Mouse (Mus musculus) induced T-regulatory cell, adult 2 months (primary cell): ENCODE data around the gene Nktr.

Experiments
- DNase-seq: peaks from one replicate; pipeline ENCODE4 v3.0.0-alpha.2; 2012; ENCODE audit warnings: low read depth

The Nktr gene

DNA sequence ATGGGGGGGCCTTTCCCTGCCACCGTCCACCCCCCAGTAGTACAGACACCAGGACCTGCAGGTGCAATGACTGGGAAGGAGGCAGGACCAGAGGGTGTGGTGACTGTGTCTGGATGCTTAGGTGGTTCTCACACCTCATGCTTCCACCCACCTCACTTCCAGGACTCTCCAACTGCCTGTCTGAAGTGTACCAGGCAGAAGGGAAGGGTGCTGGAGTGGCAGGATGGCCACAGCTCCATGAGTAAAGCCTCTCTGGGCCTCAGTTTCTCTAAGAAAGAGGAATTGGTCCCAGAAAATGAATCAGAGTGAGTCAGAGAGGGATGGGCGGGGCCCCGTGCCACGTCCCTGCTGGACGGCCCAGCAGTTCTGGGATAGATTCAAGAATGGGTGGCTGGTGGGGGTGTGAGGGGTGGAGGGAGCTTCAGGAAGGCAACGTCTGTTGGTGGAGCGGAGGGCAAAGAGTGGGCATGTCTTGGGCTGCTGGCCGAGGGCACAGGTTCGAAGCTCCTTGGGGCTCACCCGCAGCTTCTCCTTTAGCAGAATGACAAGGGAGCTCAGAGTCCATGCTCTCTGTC is 42.2 kb downstream of the Nktr start:
- DNase-seq = no peak

DNA sequence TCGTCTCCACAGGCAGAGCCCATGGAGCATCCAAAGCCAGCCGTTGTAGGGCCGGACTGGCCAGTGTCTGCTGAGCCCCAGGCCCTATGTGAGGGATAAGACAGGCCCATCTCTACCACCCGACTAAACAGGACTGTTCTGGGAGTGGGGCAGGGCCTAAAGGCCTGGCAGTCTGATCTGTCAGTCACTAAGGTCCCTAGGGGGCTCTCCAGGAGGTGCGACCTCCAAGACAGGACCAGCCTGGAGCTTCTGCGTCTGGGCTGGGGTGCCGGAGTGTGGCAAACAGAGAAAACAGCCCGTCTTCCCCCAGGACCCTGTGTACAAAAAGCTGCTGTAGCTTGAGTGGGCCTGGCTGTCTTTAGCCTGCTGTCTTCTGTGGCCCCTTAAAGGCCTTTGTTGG is 42.8 kb downstream of the Nktr start:
- DNase-seq = no peak

DNA sequence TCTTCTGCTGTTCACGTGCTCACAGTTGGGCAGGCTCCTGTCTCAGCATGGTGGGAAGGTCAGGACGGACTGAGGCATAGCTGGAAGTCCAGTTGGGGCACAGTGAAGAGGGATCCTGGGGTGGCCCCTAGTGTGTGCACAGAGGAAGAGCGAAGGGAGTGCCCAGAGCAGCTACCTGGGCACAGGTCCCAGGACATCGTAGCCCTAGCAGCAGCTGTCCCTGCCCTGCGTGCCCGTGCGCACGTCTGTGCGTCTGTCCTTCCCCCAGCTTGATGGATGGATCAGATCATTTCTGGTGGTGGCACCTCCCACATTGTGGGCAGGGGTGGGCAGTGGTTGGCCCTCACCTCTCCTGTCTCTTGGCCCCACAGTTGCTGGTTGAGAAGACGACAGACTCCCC is 43.3 kb downstream of the Nktr start:
- no peak for DNase-seq

DNA sequence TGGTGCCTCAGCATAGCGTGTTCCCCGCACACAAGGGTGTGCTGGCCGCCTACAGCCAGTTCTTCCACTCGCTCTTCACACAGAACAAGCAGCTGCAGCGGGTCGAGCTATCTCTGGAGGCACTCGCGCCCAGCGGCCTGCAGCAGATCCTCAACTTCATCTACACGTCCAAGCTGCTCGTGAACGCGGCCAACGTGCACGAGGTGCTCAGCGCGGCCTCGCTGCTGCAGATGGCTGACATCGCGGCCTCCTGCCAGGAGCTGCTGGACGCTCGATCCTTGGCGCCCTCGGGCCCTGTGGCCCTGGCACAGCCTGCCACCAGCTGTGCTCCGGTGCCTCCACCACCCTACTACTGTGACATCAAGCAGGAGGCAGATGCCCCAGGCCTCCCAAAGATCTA is 43.8 kb downstream of the Nktr start:
- DNase-seq = no peak

DNA sequence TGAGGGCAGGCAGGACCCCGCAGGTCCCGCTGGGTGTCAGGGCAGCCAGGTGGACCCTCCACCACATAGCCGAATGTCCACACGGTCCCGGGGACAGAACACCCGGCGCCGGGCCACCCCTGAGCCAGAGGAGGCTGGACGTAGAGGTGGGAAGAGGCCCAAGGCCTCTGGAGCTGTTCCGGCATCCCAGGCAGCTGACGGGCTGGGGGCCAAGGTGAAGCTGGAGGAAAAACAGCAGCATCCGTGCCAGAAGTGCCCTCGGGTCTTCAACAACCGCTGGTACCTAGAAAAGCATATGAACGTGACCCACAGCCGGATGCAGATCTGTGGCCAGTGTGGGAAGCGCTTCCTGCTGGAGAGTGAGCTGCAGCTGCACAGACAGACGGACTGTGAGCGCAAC is 44.7 kb downstream of the Nktr start:
- DNase-seq = no peak

DNA sequence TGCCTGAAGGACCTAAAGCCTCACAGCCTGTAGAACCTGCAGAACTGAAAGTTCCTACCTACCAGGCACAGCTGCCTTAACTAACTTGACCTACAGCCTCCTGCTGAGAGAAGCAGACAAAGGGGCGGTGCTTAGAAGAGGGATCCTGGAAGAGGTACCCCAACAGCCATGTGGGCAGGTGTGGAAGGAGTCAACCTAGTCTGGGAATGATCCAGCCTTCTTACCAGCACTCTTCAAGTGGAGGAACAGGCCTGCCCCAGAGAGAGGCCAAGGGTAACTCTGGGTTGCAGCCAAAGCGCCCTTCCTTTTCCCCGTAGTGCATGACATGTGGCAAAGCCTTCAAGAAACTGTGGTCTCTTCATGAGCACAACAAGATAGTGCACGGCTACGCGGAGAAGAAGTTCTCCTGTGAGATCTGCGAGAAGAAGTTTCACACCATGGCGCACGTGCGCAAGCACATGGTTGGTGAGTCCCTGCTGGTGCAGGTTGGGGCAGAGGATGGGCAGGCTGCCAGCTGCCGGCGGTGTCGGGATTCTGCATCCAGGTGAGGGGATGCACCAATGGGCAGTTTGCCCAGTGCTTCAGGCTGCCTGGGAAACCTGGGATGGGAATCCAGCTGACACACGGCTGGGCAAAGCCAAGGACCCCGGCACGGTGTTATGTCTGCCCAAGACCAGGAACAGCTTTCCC is 46.3 kb downstream of the Nktr start:
- no peak for DNase-seq

DNA sequence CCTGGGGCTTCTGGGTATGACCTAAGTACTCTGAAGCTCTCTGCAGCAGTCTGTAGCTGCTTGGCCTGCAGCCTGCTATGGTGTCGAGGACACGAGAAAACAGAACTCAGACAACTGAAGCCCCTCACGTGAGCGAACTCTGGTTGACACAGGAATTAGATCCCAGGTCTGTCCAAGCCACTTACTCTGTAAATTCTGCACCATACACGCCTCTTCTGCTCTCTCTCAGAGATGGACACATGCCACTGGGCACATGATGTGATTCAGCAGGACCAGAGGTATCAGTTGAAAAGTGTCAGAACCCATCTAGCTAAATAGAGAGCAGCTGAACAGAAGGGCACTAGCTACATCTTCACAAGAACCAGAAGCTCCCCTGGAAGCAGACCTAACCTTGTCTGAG is 53.4 kb downstream of the Nktr start:
- no peak for DNase-seq

DNA sequence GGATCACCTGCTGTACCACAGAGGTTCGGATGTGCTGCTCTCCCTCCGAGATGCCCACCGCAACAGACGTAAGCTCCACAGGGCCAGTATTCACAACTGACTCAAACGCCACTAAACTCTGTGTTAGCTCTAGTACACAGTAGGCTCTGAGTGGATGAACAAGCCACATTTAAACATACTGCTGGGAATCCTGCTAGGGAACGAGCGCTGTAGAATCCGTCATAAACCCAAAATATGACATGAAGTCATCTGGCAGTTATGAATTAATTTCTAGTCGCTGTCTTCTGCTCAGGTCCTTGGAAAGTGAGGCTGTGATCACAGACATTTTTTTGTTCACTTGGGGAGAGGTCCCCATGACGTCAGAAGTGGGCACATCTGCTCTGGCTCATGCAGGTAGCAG is 57.0 kb downstream of the Nktr start:
- DNase-seq = no peak

DNA sequence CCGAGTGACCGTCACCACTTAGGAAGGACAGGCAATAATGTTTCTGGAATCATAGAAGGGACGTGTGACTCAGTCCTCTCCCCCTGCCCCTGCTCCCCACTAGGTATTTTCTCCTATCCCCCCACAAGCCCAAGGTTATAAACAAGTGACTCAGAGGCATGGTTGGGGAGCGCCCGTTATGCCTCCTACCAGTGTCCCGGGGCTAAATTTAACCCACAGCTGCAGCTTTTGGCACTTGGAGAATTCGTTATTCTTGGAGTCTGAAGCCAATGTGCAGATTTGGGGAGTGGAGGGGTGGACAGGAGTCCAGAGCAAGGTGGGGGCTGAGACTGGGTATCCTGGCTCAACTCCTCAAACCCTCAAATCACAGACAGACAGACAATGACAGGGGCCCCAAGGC is 57.5 kb downstream of the Nktr start:
- DNase-seq = no peak

DNA sequence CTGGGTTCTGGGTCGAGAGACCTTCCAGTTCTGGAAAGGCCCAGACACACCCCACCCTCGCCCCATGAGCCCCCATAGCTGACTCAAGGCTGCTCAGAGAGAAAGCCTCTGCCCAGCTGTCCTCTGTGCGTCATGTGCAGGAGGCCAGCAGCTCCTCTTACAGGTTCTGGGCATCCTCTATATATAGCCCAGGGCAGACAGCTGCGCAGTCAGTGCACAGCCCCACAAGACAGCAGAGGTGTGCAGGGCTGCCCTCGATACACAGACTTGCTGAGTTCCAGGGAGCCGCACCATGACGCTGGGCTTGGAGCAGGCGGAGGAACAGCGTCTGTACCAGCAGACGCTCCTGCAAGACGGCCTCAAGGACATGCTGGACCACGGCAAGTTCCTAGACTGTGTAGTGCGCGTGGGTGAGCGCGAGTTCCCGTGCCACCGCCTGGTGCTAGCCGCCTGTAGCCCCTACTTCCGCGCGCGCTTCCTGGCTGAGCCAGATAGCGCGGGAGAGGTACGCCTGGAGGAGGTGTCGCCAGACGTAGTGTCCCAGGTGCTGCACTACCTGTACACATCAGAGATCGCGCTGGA is 58.6 kb downstream of the Nktr start, which contains the start of gene Klhl40:
Gene Klhl40, plus strand, starts transcription at position 124 of the 582 bp plus-strand sequence.
- DNase-seq = no peak

DNA sequence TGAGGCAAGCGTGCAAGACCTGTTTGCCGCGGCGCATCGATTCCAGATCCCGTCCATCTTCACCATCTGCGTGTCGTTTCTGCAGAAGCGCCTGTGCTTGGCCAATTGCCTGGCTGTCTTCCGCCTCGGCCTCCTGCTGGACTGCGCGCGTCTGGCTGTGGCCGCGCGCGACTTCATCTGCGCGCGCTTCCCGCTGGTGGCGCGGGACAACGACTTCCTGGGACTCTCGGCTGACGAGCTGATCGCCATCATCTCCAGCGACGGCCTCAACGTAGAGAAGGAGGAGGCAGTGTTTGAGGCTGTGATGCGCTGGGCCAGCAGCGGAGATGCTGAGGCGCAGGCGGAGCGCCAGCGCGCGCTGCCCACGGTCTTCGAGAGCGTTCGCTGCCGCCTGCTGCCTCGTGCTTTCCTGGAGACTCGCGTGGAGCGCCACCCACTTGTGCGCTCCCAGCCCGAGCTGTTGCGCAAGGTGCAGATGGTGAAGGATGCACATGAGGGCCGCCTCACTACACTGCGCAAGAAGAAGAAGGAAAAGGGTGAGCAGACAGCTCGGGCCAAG is 59.2 kb downstream of the Nktr start:
- no peak for DNase-seq

DNA sequence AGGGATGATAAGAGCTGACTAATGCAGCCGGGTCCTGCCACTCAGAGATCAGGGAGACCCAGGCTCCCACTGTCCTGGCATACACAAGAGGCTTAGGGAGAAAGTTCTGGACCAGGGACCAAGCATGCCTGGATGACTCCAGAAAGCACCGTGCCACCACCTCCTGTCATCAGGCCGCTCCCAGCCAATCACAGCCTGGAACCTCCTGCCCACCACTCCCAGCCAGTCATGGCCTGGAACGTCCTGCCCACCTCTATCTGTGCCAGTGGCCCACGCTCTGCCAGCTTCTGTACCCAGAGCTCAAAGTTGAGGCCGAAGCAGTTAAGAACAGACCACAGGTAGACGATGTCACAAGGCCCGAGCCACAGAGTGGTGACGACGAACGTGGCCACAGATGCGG is 65.8 kb downstream of the Nktr start:
- DNase-seq = no peak

DNA sequence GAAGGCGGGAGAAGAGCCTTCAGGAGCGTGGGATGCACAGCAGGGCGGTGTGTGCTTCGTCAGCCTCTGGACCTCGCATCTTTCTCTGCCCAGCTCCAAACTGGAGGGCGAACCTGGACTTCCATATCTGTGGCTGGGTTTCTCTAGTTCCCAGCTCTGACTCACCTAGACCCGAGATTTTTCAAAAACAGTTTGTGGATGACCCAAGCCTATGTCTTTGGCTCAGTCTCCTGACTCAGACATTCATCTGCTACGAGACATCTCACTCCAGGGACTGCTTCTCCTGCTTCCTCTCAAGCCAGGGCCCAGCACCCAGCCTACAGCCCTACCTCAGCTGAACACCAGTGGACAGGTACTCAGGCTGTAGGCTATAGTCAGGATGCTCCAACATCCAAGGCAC is 66.3 kb downstream of the Nktr start:
- no peak for DNase-seq

DNA sequence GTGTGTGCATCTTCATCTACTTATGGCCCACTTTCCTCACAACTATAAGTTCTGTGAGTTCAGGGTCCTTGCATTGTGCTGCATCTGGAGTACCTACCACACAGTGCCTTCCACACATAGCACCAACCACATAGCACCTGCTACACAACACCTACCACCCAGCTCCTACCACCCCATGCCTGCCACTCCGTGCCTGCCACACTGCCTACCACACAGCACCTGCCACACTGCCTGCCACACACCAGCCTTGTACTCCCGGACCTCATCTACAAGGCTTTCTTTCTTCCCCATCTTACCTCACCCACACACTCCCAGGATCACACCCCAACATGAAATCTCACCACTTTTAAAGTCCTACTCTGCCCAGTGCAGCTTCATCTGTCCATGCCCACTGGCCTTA is 67.4 kb downstream of the Nktr start:
- no peak for DNase-seq

DNA sequence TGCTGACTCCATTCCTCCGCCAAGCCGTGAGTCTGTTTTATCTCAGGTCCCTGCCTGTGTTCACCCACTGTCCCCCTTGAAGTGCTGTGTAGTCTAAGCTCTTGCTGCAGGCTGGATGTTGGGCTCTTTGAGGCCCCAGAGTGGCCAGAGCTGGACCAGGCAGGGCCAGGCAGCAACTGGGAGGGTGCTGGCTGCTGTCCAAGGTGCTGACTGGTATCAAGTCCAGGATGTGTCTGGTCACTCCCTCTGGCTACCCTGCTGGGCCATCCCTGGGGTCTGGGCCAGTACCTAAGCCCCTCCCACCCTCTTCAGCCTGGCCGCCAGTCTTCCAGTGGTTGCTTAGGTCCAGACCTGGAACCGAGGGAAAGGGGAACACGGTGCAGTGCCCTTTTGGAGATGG is 72.2 kb downstream of the Nktr start:
- peak; percentile 51 for DNase-seq

DNA sequence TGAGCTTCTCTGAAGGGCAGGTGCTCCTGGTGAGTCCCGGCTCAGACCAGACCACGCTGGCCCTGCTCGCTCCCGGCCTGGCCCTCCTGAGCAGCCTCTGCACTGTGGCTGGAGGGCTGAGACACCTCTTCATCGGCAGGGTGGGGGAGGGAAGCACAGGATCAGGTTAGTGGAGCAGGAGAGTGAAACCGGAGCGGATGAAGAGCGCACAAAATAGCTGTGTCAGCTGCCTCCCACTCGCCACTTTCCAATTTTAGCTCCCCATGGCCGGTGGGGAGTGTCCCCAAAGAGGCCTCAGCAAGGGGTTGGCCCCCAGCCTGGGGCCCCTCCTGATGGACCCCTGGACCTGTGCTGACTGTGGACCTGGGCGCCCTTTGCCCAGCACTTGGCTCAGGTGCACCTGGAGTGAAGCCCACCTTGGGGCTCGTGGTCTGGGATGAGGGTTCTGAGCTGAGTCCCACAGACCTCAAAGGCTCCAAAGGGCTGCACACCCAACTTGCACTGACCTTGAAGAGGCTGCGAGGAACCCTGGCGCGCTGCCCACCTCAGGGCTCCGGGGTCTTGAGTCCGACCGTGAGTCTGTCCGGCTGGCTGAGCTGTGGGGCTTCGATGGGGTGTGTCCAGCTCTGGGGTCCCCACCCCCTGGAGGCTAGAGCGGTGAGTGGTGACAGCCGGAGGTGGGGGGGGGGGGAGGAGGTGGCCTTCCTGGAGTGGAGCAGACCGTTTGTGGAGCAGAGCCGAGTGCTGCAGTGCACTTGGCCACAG is 73.0 kb downstream of the Nktr start, which contains the start of gene Hhatl:
Gene Hhatl, minus strand, starts transcription at position 751 of the 765 bp plus-strand sequence.
- no peak for DNase-seq

DNA sequence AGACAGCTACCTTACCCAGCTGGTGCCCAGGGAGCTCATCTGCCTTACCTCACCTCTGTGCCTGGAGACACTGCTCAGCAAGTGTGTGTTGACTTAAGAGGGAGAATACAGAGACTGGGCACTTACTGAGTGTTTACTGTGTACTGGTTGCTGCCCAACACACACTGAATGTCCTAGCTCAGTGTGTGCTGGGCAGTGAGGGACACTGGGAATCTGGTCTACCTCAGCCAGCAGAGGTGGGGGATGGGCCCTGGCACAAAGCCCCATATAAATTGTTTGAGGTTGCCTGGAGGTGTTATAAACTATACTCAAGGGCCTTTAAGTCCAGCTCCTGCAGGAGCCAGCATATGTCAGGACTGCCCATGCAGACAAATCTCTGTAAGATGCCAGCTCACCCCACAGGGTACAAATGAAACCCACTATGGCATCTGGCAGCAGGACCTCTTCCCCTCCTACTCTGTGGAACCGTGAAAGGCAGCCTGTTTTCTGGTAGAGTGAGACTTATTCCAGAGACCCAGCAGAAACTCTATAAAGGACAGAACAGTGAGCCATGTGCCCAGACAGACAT is 76.1 kb downstream of the Nktr start:
- no peak for DNase-seq

DNA sequence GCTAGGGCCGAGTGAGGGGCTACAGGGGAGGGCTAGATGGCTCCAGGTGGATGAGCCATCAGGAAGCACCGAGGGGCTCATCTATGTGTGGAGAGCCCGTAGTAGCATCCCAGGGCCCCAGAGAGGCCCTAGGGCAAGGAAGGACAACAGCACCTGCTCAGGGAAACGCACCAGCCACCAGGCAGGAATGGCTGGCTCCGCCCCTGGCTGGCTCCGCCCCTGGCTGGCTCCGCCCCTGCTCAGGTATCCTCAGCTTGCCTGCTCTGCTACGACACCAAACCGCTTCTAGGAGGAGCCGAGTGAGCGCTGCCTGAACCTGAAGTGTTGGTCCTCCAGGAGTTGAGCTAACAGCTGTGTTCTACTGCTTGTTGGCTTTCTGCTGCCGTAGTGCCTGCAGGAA is 78.8 kb downstream of the Nktr start:
- DNase-seq = peak; percentile 10

DNA sequence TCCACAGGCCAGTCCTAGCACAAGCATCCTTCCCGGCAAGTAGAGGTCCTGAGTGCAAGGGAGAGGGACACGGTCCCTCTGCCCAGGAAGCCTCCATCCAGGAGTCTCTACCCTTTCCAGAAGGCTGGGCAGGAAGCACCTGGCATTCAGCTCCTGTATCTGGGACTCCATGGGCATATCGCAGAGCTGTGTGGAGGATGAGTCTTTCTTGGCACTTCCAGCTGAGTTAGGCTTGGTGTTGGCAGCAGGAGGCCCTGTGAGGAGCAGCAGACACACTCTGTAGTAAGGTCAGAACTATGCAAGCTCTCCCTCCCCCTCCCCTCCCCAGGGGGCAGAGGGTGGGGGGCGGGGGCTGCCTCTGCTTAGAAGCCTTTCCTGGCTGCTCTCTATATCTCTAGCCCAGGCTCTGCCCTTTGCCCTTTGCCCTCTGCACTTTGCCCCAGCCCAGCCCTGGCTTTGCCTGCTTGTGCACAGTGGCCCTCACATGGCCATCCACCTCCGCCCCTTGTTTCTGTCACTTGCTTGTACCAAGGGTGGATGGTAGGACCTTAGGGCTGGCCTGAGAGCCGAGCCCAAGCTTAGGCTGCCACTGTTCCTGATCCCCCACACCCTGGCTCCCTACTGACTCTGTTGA is 80.0 kb downstream of the Nktr start:
- no peak for DNase-seq

DNA sequence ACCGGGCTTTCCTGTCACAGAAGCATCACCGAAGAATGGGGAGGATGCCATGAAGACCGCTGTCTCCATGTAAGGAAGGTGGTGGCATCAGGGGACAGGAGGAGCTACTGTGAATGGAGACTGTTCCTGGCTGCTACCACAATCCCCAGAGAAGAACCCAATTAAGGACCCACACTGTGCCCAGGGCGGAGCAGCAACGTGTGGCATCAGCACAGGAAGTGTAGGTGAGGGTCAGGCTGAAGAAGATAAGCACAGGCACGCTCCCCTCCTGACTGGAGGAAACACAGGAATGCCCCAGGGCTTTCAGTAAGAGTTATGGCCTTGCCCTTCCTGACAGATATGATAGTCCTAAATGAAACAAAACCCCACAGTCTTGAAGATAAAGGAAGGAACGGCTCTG is 83.8 kb downstream of the Nktr start:
- DNase-seq = no peak
